Mouse (Mus musculus) lung, embryonic 15.5 days (tissue): ENCODE measurements at regions not wholly inside any gene's neighbourhood (a gene's known extent, or its start where the extent isn't known, plus 50 kb on each side); places are given as distances from the start of the nearest gene placed in this dataset.
A peak's percentile ranks its signal among the peaks of the same experiment; 100 is the strongest.

Experiments used
- ATAC-seq: fragments of 200-750 bp; cut with Nextera tagmentation; 2 replicates; pipeline ENCODE4 v1.8.0; 2017; ENCODE audit warnings: moderate number of reproducible peaks, borderline replicate concordance; ENCODE audit not compliant: low FRiP score, low TSS enrichment; ENCODE audit errors: extremely low read depth
- H3K27ac ChIP-seq: fragments of 300-500 bp; sonication (generic); 2 replicates; pipeline ENCODE4 v1.5.1; 2015; ENCODE audit warnings: moderate library complexity, mild to moderate bottlenecking, inconsistent platforms
- H3K27me3 ChIP-seq: fragments of 300-500 bp; sonication (generic); 2 replicates; pipeline ENCODE4 v1.6.1; 2015; ENCODE audit warnings: inconsistent platforms
- H3K36me3 ChIP-seq: fragments of 300-500 bp; sonication (generic); 2 replicates; pipeline ENCODE4 v1.6.1; 2015; ENCODE audit warnings: inconsistent platforms
- H3K4me1 ChIP-seq: fragments of 300-500 bp; sonication (generic); 2 replicates; pipeline ENCODE4 v1.6.1; 2015; ENCODE audit warnings: inconsistent platforms
- H3K4me2 ChIP-seq: fragments of 300-500 bp; sonication (generic); 2 replicates; pipeline ENCODE4 v1.6.1; 2015; ENCODE audit warnings: inconsistent platforms, mild to moderate bottlenecking, moderate library complexity
- H3K4me3 ChIP-seq: fragments of 300-500 bp; sonication (generic); 2 replicates; pipeline ENCODE4 v1.5.1; 2015; ENCODE audit warnings: mild to moderate bottlenecking, inconsistent platforms
- H3K9ac ChIP-seq: fragments of 300-500 bp; sonication (generic); 2 replicates; pipeline ENCODE4 v1.6.1; 2015; ENCODE audit warnings: inconsistent platforms
- H3K9me3 ChIP-seq: fragments of 300-500 bp; sonication (generic); 2 replicates; pipeline ENCODE4 v1.6.1; 2016; ENCODE audit warnings: inconsistent platforms
- WGBS: fragments of 180-500 bp; shearing (Covaris S2); methylation state at CpG from one replicate; pipeline ENCODE4 v1.1.7; 2015; 5-methylcytosine and 5-hydroxymethylcytosine counted together

- Histone ChIP-seq H3K9me3 (no peaks in the 10 kb centered on the region), H3K27ac (no peak overlapping the region), H3K36me3 (no peaks in the 10 kb centered on the region), H3K4me3 (no peak overlapping the region), H3K27me3 (no peaks in the 10 kb centered on the region), H3K4me2 (no peak overlapping the region), H3K4me1 (no peaks in the 10 kb centered on the region), H3K9ac (no peak overlapping the region)
- 25% methylated on average over 6 of the region's 6 CpGs for WGBS
- ATAC-seq: no peak
Observed at GRCm38 (mm10) chr6:16667241-16667640, 231.0 kb downstream of the Tfec start.

DNA sequence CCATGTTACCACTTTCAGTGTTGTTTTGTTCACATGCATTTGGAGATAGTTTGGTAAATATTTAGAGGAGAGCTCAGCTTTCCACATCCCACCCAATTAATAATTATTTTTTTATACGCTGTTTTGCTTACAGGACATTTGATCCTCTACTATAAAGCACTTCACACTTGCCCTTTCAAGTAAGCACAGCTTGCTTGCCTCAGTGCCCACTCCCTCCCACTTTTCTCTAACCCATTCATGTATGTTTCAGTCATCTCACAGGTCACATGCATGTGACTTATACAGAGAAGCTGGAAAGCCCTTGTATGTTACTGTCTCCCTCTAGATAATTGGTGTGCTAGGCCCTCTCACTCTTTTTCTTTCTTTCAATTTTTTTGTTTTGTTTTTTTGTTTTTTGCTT lies 252.0 kb downstream of the Tfec start:
- H3K27me3 ChIP-seq: no peaks in the 10 kb centered on the region
- no peak overlapping the region for H3K4me3 ChIP-seq
- no peak overlapping the region for H3K4me2 ChIP-seq
- no peaks in the 10 kb centered on the region for H3K9me3 ChIP-seq
- WGBS: 50% methylated on average over 1 of the region's 1 CpGs
- no peak overlapping the region for H3K9ac ChIP-seq
- no peak; the same call in 1 of the 2 replicates for ATAC-seq
- no peaks in the 10 kb centered on the region for H3K4me1 ChIP-seq
- no peaks in the 10 kb centered on the region for H3K36me3 ChIP-seq
- no peak overlapping the region for H3K27ac ChIP-seq

- peak; percentile 77; the same call in 1 of the 2 replicates for ATAC-seq
- Histone ChIP-seq H3K4me2 (no peak overlapping the region), H3K27ac (no peak overlapping the region)
Observed at GRCm38 (mm10) chr6:16643519-16643918, 254.7 kb downstream of the Tfec start.

GRCm38 (mm10) chr6:16636736-16637304 lies 261.4 kb downstream of the Tfec start:
- H3K4me2 ChIP-seq: no peak overlapping the region
- H3K9ac ChIP-seq: no peak overlapping the region
- no peak for ATAC-seq
- H3K27ac ChIP-seq: no peak overlapping the region
- H3K4me3 ChIP-seq: no peak overlapping the region
- 89% methylated on average over 13 of the region's 13 CpGs for WGBS
- H3K27me3 ChIP-seq: no peaks in the 10 kb centered on the region
- no peaks in the 10 kb centered on the region for H3K36me3 ChIP-seq
- H3K4me1 ChIP-seq: no peaks in the 10 kb centered on the region
- H3K9me3 ChIP-seq: no peaks in the 10 kb centered on the region

More at GRCm38 (mm10) chr6:16643519-16643918, 254.7 kb downstream of the Tfec start:
- Histone ChIP-seq H3K9ac (no peak overlapping the region), H3K36me3 (no peaks in the 10 kb centered on the region), H3K4me3 (no peak overlapping the region), H3K9me3 (no peaks in the 10 kb centered on the region), H3K27me3 (no peaks in the 10 kb centered on the region), H3K4me1 (no peaks in the 10 kb centered on the region)

DNA sequence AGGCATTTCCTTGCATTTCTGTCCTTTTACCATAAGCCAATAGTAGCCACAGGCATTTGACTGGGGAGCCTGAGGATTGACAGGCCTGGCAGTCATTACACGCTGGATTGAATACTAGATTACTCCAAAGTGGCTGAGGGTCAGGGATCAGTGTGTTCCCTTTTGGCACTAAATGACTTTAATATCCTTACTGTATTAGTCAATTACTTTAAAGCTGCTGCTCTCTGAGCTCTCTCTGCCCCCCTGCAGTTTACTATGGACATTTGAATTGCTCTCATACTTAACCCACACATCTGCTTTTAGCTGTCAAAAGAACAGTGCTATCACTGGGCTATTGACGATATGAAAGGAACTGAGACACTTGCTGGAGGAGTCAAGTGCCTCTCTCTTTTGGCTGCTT lies 262.1 kb downstream of the Tfec start:
- Histone ChIP-seq H3K27me3 (no peaks in the 10 kb centered on the region), H3K9me3 (no peaks in the 10 kb centered on the region), H3K4me3 (no peak overlapping the region), H3K27ac (no peak overlapping the region), H3K4me2 (no peak overlapping the region), H3K36me3 (no peaks in the 10 kb centered on the region), H3K9ac (no peak overlapping the region), H3K4me1 (no peaks in the 10 kb centered on the region)
- ATAC-seq: no peak
- 56% methylated on average over 2 of the region's 2 CpGs for WGBS

- Histone ChIP-seq H3K9ac (no peak overlapping the region), H3K9me3 (no peaks in the 10 kb centered on the region), H3K36me3 (no peaks in the 10 kb centered on the region), H3K27ac (no peak overlapping the region), H3K4me2 (no peak overlapping the region), H3K4me1 (no peaks in the 10 kb centered on the region), H3K27me3 (no peaks in the 10 kb centered on the region), H3K4me3 (no peak overlapping the region)
- no peak for ATAC-seq
- 63% methylated on average over 9 of the region's 9 CpGs for WGBS
Observed at GRCm38 (mm10) chr6:16607393-16608023, 290.7 kb downstream of the Tfec start.

- Histone ChIP-seq H3K9ac (no peak overlapping the region), H3K4me1 (no peaks in the 10 kb centered on the region), H3K27me3 (no peaks in the 10 kb centered on the region), H3K4me3 (no peak overlapping the region), H3K9me3 (no peaks in the 10 kb centered on the region), H3K27ac (no peak overlapping the region), H3K4me2 (no peak overlapping the region), H3K36me3 (no peaks in the 10 kb centered on the region)
- no peak for ATAC-seq
- 40% methylated on average over 4 of the region's 4 CpGs for WGBS
Observed at GRCm38 (mm10) chr6:16606687-16607392, 291.4 kb downstream of the Tfec start.

- H3K9ac ChIP-seq: no peak overlapping the region
- 67% methylated on average over 2 of the region's 2 CpGs for WGBS
- H3K27ac ChIP-seq: no peak overlapping the region
- no peaks in the 10 kb centered on the region for H3K27me3 ChIP-seq
- no peaks in the 10 kb centered on the region for H3K9me3 ChIP-seq
- H3K36me3 ChIP-seq: no peaks in the 10 kb centered on the region
- no peak overlapping the region for H3K4me2 ChIP-seq
- ATAC-seq: no peak
- no peaks in the 10 kb centered on the region for H3K4me1 ChIP-seq
- no peak overlapping the region for H3K4me3 ChIP-seq
Observed at GRCm38 (mm10) chr6:16592411-16592810, 305.8 kb downstream of the Tfec start.

GRCm38 (mm10) chr6:16582302-16582701 lies 315.9 kb downstream of the Tfec start:
- Histone ChIP-seq H3K36me3 (no peaks in the 10 kb centered on the region), H3K27me3 (no peaks in the 10 kb centered on the region), H3K4me1 (no peaks in the 10 kb centered on the region), H3K9me3 (no peaks in the 10 kb centered on the region), H3K9ac (no peak overlapping the region), H3K4me3 (no peak overlapping the region), H3K27ac (no peak overlapping the region), H3K4me2 (no peak overlapping the region)
- WGBS: 62% methylated on average over 7 of the region's 7 CpGs
- no peak for ATAC-seq

GRCm38 (mm10) chr6:16581801-16582200 lies 316.4 kb downstream of the Tfec start:
- Histone ChIP-seq H3K9ac (no peak overlapping the region), H3K4me3 (no peak overlapping the region), H3K9me3 (no peaks in the 10 kb centered on the region), H3K4me2 (no peak overlapping the region), H3K4me1 (no peaks in the 10 kb centered on the region), H3K27me3 (no peaks in the 10 kb centered on the region), H3K36me3 (no peaks in the 10 kb centered on the region), H3K27ac (no peak overlapping the region)
- WGBS: 88% methylated on average over 4 of the region's 4 CpGs
- ATAC-seq: no peak

- Histone ChIP-seq H3K4me3 (no peak overlapping the region), H3K4me1 (no peaks in the 10 kb centered on the region), H3K9ac (no peak overlapping the region), H3K27ac (no peak overlapping the region), H3K36me3 (no peaks in the 10 kb centered on the region), H3K9me3 (no peaks in the 10 kb centered on the region), H3K4me2 (no peak overlapping the region), H3K27me3 (no peaks in the 10 kb centered on the region)
- WGBS: 47% methylated on average over 2 of the region's 2 CpGs
- ATAC-seq: peak; percentile 65; the same call in 1 of the 2 replicates
Observed at GRCm38 (mm10) chr6:16575875-16576274, 322.4 kb downstream of the Tfec start.

GRCm38 (mm10) chr6:16572828-16573227 lies 325.4 kb downstream of the Tfec start:
- H3K36me3 ChIP-seq: no peaks in the 10 kb centered on the region
- H3K27ac ChIP-seq: no peak overlapping the region
- H3K4me2 ChIP-seq: no peak overlapping the region
- H3K9me3 ChIP-seq: no peaks in the 10 kb centered on the region
- no peak for ATAC-seq
- no peaks in the 10 kb centered on the region for H3K4me1 ChIP-seq
- no peak overlapping the region for H3K9ac ChIP-seq
- H3K27me3 ChIP-seq: no peaks in the 10 kb centered on the region
- H3K4me3 ChIP-seq: no peak overlapping the region
- WGBS: 77% methylated on average over 6 of the region's 6 CpGs
